Mouse (Mus musculus) urinary bladder, postnatal 14 days (tissue): ENCODE measurements around the gene Ccer2.

Experiments
- DNase-seq: peaks from one replicate; pipeline ENCODE4 v3.0.0; 2021; ENCODE audit warnings: low spot score

Gene Ccer2

GRCm38 (mm10) chr7:28756079-28756478 lies at the start of gene Ccer2:
Gene Ccer2 (plus strand): TSS chr7:28756174.
- DNase-seq, result no peak

GRCm38 (mm10) chr7:28709454-28709853 lies 46.5 kb upstream of the Ccer2 start:
- DNase-seq, result no peak

- DNase-seq, result no peak
Measured at GRCm38 (mm10) chr7:28710962-28711361, 45.0 kb upstream of the Ccer2 start.

GRCm38 (mm10) chr7:28714667-28715066 lies 41.3 kb upstream of the Ccer2 start:
- no peak for DNase-seq

GRCm38 (mm10) chr7:28715598-28715997 lies 40.4 kb upstream of the Ccer2 start:
- DNase-seq, result no peak

- DNase-seq, result peak; percentile 64
Measured at GRCm38 (mm10) chr7:28716590-28717281, 39.2 kb upstream of the Ccer2 start, which contains the start of gene Fbxo17. Gene Fbxo17 (plus strand): TSS chr7:28716804.

- DNase-seq, result no peak
Measured at GRCm38 (mm10) chr7:28717726-28718125, 38.2 kb upstream of the Ccer2 start.

GRCm38 (mm10) chr7:28719159-28719558 lies 36.8 kb upstream of the Ccer2 start:
- no peak for DNase-seq

GRCm38 (mm10) chr7:28719650-28720049 lies 36.3 kb upstream of the Ccer2 start:
- DNase-seq, result no peak

GRCm38 (mm10) chr7:28720753-28721537 lies 35.0 kb upstream of the Ccer2 start:
- no peak for DNase-seq

- no peak for DNase-seq
Measured at GRCm38 (mm10) chr7:28722079-28722478, 33.9 kb upstream of the Ccer2 start.

- DNase-seq, result no peak
Measured at GRCm38 (mm10) chr7:28724613-28725012, 31.4 kb upstream of the Ccer2 start.

- peak; percentile 82 for DNase-seq
Measured at GRCm38 (mm10) chr7:28726600-28726999, 29.4 kb upstream of the Ccer2 start.

- DNase-seq, result no peak
Measured at GRCm38 (mm10) chr7:28727649-28728340, 28.2 kb upstream of the Ccer2 start.

- peak; percentile 82 for DNase-seq
Measured at GRCm38 (mm10) chr7:28732341-28733142, 23.4 kb upstream of the Ccer2 start.

- no peak for DNase-seq
Measured at GRCm38 (mm10) chr7:28733211-28733610, 22.8 kb upstream of the Ccer2 start.

- DNase-seq, result no peak
Measured at GRCm38 (mm10) chr7:28735701-28736100, 20.3 kb upstream of the Ccer2 start.

- DNase-seq, result no peak
Measured at GRCm38 (mm10) chr7:28739829-28740228, 16.1 kb upstream of the Ccer2 start.

GRCm38 (mm10) chr7:28740949-28741348 lies 15.0 kb upstream of the Ccer2 start:
- no peak for DNase-seq

GRCm38 (mm10) chr7:28741368-28741708 lies 14.6 kb upstream of the Ccer2 start:
- no peak for DNase-seq

- peak; percentile 93 for DNase-seq
Measured at GRCm38 (mm10) chr7:28741709-28742438, 14.1 kb upstream of the Ccer2 start, which contains the start of the genes Mrps12 and Sars2. Gene Mrps12 (minus strand): TSS chr7:28741820. Gene Sars2 (plus strand): TSS chr7:28741992.
